Mouse (Mus musculus) spleen, adult 2 months (tissue): Measurements from ENCODE around the gene Slc7a5.

Source experiments
- CTCF ChIP-seq: fragments of 200-500 bp; IDR thresholded peaks from 2 replicates; pipeline ENCODE4 v1.5.1; 2011; ENCODE audit warnings: mild to moderate bottlenecking, inconsistent platforms; ENCODE audit not compliant: insufficient read depth, insufficient read length, insufficient replicate concordance; ENCODE audit errors: extremely low read depth
- POLR2A ChIP-seq: fragments of 200-500 bp; IDR thresholded peaks from 2 replicates; pipeline ENCODE4 v1.6.1; 2011; ENCODE audit warnings: low read depth, low read length, inconsistent platforms

DNA sequence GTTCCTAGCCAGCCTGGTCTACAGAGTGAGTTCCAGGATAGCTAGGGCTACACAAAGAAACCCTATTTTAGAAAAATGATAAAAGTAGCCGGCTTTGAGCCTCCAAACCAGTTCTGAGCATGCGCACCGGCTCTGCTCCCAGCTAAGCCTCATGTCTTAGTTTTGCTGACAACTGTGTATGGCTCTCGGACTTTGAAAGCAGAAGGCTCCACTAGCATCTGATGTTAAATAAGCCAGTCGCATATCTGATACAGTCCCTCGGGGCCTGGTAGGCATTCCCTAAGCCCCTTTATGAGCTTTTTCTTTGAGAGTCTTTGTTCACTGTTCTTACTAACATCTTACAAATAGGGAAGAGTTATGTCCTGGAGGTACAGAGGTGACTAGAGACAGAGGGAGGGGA lies 59.5 kb downstream of the Slc7a5 start:
- TF ChIP-seq CTCF (no peak), POLR2A (no peak)
